Mouse (Mus musculus): Measurements from ENCODE around the gene Krt80. TPM values are rescaled to one million over a fixed set of nuclear protein-coding genes. Genes with fewer than 3 reads are reported as not detected.

The Krt80 gene
- polyA plus RNA-seq, 1 experiment: 3.8 TPM

DNA sequence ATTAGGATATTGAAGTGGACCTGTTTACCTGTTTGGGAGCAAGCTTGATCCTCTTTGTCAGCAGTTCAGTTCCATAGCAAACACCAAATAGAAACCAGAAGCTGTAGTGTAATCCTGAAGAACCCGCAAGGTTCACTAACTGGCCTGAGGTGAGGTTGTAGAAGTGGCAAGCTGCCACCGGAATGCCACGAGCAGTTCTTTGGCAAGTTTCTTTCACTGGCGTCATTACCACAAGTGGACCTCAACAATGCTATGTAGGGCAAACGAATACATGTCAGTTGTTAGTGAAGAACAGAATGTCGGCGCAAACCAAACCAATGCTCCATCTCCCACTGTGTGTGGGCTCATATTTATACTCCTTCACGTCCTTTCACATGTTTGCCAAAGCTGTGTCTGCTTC, 28.3 kb upstream of the Krt80 start:
- 66% methylated on average over 8 of the region's 8 CpGs for WGBS
- TF ChIP-seq POLR2A (IDR thresholded peaks at IDR 0.05; ENCODE audit: control insufficient read depth, extremely low read depth, insufficient read depth, low read length, poor library complexity) (no peak), CTCF (IDR thresholded peaks at IDR 0.05; ENCODE audit: borderline replicate concordance, control insufficient read depth, extremely low read depth, insufficient read depth, low read length, poor library complexity) (no peak)
- no peaks in the 10 kb centered on the region for H3K36me3 ChIP-seq (ENCODE audit: control insufficient read depth, insufficient read depth, low read length)
- H3K27ac ChIP-seq (ENCODE audit: control insufficient read depth, insufficient read depth, low read length): no peak overlapping the region
- H3K27me3 ChIP-seq (ENCODE audit: control insufficient read depth, insufficient read depth, low read length): no peaks in the 10 kb centered on the region
- H3K4me1 ChIP-seq (replicated peaks; ENCODE audit: control insufficient read depth, insufficient read depth, low read length): no peaks in the 10 kb centered on the region
- DNase-seq: no peak
- no peak overlapping the region for H3K4me3 ChIP-seq (ENCODE audit: control insufficient read depth, insufficient read depth, low read length)

DNA sequence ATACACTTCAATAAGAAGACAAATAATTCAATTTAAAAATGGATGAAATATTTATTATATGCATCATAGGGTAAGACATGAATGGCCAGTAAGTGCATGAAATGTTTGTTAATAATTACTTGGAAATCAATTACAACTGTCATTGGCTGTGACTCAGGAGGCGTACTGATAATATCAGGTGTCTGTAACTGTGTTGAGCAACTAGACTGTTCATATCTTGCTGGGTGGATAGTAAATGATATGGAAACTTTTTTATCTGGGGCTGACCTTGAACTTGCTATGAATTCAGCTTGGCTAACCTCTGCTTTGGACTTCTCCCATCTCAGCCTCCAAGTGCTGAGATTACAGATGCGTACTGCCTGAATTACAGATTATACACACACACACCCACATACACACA, 27.7 kb upstream of the Krt80 start:
- Histone ChIP-seq H3K4me3 (ENCODE audit: control insufficient read depth, insufficient read depth, low read length) (no peak overlapping the region), H3K36me3 (ENCODE audit: control insufficient read depth, insufficient read depth, low read length) (no peaks in the 10 kb centered on the region), H3K27ac (ENCODE audit: control insufficient read depth, insufficient read depth, low read length) (no peak overlapping the region), H3K27me3 (ENCODE audit: control insufficient read depth, insufficient read depth, low read length) (no peaks in the 10 kb centered on the region), H3K4me1 (replicated peaks; ENCODE audit: control insufficient read depth, insufficient read depth, low read length) (no peaks in the 10 kb centered on the region)
- DNase-seq: no peak
- WGBS: 93% methylated on average over 2 of the region's 2 CpGs
- no peak for TF ChIP-seq CTCF (IDR thresholded peaks at IDR 0.05; ENCODE audit: borderline replicate concordance, control insufficient read depth, extremely low read depth, insufficient read depth, low read length, poor library complexity)
- TF ChIP-seq POLR2A (IDR thresholded peaks at IDR 0.05; ENCODE audit: control insufficient read depth, extremely low read depth, insufficient read depth, low read length, poor library complexity): no peak

DNA sequence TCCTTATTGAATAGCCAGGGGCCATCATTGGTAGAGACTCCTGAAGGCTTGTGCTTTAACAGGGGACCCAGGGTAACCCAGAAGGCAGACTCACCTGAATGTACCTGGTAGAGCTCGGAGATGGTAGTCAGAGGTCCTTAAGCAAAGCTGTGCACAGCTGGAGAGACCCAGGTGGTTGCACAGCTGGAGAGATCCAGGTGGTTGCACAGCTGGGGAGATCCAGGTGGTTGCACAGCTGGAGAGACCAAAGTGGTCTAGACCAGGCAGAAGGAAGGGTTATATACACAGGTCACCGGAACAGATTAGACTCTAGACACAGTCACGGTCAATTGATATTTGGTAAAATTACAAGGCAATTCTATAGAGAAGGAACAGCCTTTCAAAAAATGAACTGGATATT, 27.0 kb upstream of the Krt80 start:
- Histone ChIP-seq H3K27ac (ENCODE audit: control insufficient read depth, insufficient read depth, low read length) (no peak overlapping the region), H3K36me3 (ENCODE audit: control insufficient read depth, insufficient read depth, low read length) (no peaks in the 10 kb centered on the region), H3K4me1 (replicated peaks; ENCODE audit: control insufficient read depth, insufficient read depth, low read length) (no peaks in the 10 kb centered on the region), H3K4me3 (ENCODE audit: control insufficient read depth, insufficient read depth, low read length) (no peak overlapping the region), H3K27me3 (ENCODE audit: control insufficient read depth, insufficient read depth, low read length) (no peaks in the 10 kb centered on the region)
- DNase-seq: no peak
- WGBS: 84% methylated on average over 3 of the region's 3 CpGs
- TF ChIP-seq POLR2A (IDR thresholded peaks at IDR 0.05; ENCODE audit: control insufficient read depth, extremely low read depth, insufficient read depth, low read length, poor library complexity) (no peak), CTCF (IDR thresholded peaks at IDR 0.05; ENCODE audit: borderline replicate concordance, control insufficient read depth, extremely low read depth, insufficient read depth, low read length, poor library complexity) (no peak)

DNA sequence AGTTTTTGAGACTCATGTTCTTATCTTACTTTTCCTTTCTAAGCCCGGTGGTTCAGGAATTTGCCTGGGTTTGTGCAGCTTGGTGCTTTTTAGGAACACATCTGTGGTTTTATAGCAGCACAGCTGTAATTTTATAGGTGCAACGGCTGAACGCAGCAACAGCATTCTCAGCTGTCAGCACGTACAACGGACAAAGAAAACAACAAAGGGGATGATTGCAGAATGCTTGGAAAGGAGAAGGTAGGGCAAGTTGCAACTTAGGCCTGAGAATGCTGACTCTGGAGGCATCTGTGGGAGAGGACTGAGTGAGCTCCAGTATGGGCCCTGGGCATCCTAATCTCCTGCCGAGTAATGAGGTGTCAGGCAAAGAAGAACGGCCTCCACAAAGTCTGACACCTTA, 26.5 kb upstream of the Krt80 start:
- no peaks in the 10 kb centered on the region for H3K36me3 ChIP-seq (ENCODE audit: control insufficient read depth, insufficient read depth, low read length)
- DNase-seq: no peak
- H3K27ac ChIP-seq (ENCODE audit: control insufficient read depth, insufficient read depth, low read length): no peak overlapping the region
- H3K4me3 ChIP-seq (ENCODE audit: control insufficient read depth, insufficient read depth, low read length): no peak overlapping the region
- no peaks in the 10 kb centered on the region for H3K4me1 ChIP-seq (replicated peaks; ENCODE audit: control insufficient read depth, insufficient read depth, low read length)
- no peak for TF ChIP-seq POLR2A (IDR thresholded peaks at IDR 0.05; ENCODE audit: control insufficient read depth, extremely low read depth, insufficient read depth, low read length, poor library complexity)
- 22% methylated on average over 7 of the region's 7 CpGs for WGBS
- H3K27me3 ChIP-seq (ENCODE audit: control insufficient read depth, insufficient read depth, low read length): no peaks in the 10 kb centered on the region

DNA sequence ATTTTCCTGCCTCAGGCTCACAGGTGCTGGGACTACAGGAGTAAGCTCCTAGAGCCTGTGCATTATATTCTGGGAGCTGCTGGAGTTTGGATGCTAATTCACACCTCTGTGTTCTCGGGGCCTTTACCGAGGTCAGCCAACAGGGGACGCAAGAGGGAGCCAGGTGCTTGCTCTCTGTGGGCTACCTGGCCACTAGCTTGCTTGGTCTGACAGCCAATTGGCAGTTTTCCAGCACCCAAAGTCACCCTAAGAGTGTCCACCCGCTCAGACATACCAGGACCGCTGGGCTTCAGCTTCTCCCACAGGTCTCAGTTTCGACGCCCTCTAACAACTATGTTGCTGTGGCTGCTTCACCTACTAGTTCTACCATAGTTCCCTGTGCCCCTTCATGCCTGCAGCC, 24.9 kb upstream of the Krt80 start:
- no peaks in the 10 kb centered on the region for H3K36me3 ChIP-seq (ENCODE audit: control insufficient read depth, insufficient read depth, low read length)
- 91% methylated on average over 7 of the region's 7 CpGs for WGBS
- H3K27ac ChIP-seq (ENCODE audit: control insufficient read depth, insufficient read depth, low read length): no peak overlapping the region
- no peak overlapping the region for H3K4me3 ChIP-seq (ENCODE audit: control insufficient read depth, insufficient read depth, low read length)
- no peaks in the 10 kb centered on the region for H3K27me3 ChIP-seq (ENCODE audit: control insufficient read depth, insufficient read depth, low read length)
- TF ChIP-seq POLR2A (IDR thresholded peaks at IDR 0.05; ENCODE audit: control insufficient read depth, extremely low read depth, insufficient read depth, low read length, poor library complexity) (no peak), CTCF (IDR thresholded peaks at IDR 0.05; ENCODE audit: borderline replicate concordance, control insufficient read depth, extremely low read depth, insufficient read depth, low read length, poor library complexity) (no peak)
- no peak for DNase-seq
- H3K4me1 ChIP-seq (replicated peaks; ENCODE audit: control insufficient read depth, insufficient read depth, low read length): no peaks in the 10 kb centered on the region

DNA sequence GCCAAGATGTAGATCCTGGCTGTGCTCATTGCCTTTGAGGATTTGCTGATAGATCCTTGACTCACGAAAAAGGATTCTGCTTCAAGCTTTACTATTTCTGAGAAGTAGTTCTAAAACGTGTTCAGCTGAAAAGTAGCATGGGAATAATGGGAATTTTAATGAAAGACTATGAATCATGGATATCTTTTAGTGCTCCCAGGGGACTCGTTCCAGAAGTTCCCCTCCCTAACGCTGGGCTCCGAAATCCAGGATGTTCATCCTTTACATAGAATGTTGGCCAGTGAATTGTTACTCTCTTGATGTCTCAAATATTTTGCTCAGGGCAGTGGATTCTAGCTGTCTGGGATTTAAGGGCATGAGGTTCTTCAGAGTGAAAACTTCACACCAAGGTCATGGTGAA, 22.3 kb upstream of the Krt80 start:
- no peaks in the 10 kb centered on the region for H3K36me3 ChIP-seq (ENCODE audit: control insufficient read depth, insufficient read depth, low read length)
- no peak overlapping the region for H3K4me3 ChIP-seq (ENCODE audit: control insufficient read depth, insufficient read depth, low read length)
- TF ChIP-seq CTCF (IDR thresholded peaks at IDR 0.05; ENCODE audit: borderline replicate concordance, control insufficient read depth, extremely low read depth, insufficient read depth, low read length, poor library complexity): no peak
- TF ChIP-seq POLR2A (IDR thresholded peaks at IDR 0.05; ENCODE audit: control insufficient read depth, extremely low read depth, insufficient read depth, low read length, poor library complexity): no peak
- no peaks in the 10 kb centered on the region for H3K27me3 ChIP-seq (ENCODE audit: control insufficient read depth, insufficient read depth, low read length)
- H3K4me1 ChIP-seq (replicated peaks; ENCODE audit: control insufficient read depth, insufficient read depth, low read length): no peaks in the 10 kb centered on the region
- no peak for DNase-seq
- H3K27ac ChIP-seq (ENCODE audit: control insufficient read depth, insufficient read depth, low read length): no peak overlapping the region
- 93% methylated on average over 5 of the region's 5 CpGs for WGBS

DNA sequence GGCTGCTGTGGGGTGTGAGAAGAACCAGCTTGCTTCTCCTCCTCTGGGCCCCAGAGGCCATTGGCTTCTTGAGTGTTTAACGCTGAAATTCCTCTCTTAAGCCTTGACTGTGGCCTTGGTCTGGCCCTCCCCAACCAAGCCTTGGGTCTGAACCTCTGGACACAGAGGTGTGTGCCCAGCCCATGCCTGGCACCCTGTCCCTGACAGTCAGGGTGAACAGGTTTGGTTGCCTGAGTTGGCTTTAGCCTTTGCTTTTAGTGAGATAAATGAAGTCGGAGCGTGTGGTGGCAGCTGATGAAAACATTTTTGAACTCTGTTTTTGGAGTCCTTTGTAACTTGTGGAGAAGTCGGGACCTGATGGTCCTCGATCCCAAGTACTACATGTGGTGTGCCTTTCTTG, 20.2 kb upstream of the Krt80 start:
- TF ChIP-seq CTCF (IDR thresholded peaks at IDR 0.05; ENCODE audit: borderline replicate concordance, control insufficient read depth, extremely low read depth, insufficient read depth, low read length, poor library complexity) (no peak), POLR2A (IDR thresholded peaks at IDR 0.05; ENCODE audit: control insufficient read depth, extremely low read depth, insufficient read depth, low read length, poor library complexity) (no peak)
- 96% methylated on average over 5 of the region's 5 CpGs for WGBS
- H3K4me3 ChIP-seq (ENCODE audit: control insufficient read depth, insufficient read depth, low read length): no peak overlapping the region
- H3K4me1 ChIP-seq (replicated peaks; ENCODE audit: control insufficient read depth, insufficient read depth, low read length): no peaks in the 10 kb centered on the region
- H3K27me3 ChIP-seq (ENCODE audit: control insufficient read depth, insufficient read depth, low read length): no peaks in the 10 kb centered on the region
- H3K27ac ChIP-seq (ENCODE audit: control insufficient read depth, insufficient read depth, low read length): no peak overlapping the region
- H3K36me3 ChIP-seq (ENCODE audit: control insufficient read depth, insufficient read depth, low read length): no peaks in the 10 kb centered on the region
- no peak for DNase-seq

Data from thymus, adult 2 months (tissue).